Mouse (Mus musculus): ENCODE data around the gene Evi5l.

The Evi5l gene

GRCm38 (mm10) chr8:4192807-4193587 is 26.6 kb downstream of the Evi5l start:
- in situ Hi-C loops (cut with MboI; ENCODE audit: low pct_unique_long_range_greater_than_20kb in 1 of 2, low sequenced_read_pairs in 2 of 2, unreplicated experiment in 1 of 2): no loop called here

- in situ Hi-C loops (cut with MboI; ENCODE audit: low pct_unique_long_range_greater_than_20kb in 1 of 2, low sequenced_read_pairs in 2 of 2, unreplicated experiment in 1 of 2): no loop called here
Measured at GRCm38 (mm10) chr8:4193588-4193894, 27.2 kb downstream of the Evi5l start.

DNA sequence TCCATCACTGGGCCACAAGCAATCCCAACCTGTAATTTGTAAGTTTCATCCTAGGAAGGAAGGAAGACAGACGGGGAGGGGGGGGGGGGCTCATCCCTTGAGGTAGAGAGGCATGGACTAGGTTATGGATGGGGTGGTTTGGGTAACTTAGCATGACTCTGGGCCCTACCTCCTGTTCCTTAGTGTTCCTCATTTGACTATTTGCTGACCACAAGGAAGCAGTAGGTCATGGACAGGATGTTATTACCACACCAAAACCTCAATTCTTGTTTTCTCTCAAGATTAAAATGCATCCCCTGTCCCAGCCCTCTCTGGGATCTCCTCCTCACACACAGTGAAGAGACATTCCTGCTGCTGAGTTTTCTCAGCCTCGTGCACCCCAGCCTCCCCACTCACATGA is 35.0 kb downstream of the Evi5l start:
- in situ Hi-C loops (cut with MboI; ENCODE audit: low pct_unique_long_range_greater_than_20kb in 1 of 2, low sequenced_read_pairs in 2 of 2, unreplicated experiment in 1 of 2): no loop called here

DNA sequence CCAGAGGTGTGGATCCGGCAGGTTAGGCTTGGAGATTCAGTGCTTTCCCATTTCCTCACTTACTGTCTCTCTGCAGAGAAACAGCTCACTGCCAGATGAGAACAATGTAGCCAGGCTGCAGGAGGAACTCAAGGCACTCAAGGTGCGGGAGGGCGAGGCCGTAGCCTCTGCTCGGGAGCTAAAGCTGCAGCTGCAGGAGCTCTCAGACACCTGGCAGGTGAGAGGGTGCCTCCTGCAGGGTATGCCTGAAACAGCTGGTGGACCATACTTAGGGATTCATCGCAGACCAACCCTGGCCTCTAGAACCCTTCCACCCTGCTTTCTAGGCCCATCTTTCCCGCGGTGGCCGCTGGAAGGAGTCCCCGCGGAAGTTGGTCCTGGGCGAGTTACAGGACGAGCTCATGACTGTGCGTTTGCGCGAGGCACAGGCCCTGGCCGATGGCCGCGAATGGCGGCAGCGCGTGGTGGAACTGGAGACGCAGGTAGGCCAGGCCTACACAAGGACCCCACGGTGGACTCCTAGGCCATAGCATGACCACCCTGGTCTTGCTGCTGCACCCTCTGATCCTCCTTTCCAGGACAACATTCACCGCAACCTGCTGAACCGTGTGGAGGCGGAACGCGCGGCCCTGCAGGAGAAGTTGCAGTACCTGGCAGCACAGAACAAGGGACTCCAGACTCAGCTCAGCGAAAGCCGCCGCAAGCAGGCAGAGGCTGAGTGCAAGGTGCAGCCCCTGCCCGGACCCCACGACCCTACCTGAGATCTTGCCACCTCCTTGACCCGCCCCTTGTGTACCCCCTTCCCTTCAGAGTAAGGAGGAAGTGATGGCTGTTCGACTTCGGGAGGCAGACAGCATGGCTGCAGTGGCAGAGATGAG is 39.1 kb downstream of the Evi5l start:
- in situ Hi-C loops (cut with MboI; ENCODE audit: low pct_unique_long_range_greater_than_20kb in 1 of 2, low sequenced_read_pairs in 2 of 2, unreplicated experiment in 1 of 2): no loop called here

- in situ Hi-C loops (cut with MboI; ENCODE audit: low pct_unique_long_range_greater_than_20kb in 1 of 2, low sequenced_read_pairs in 2 of 2, unreplicated experiment in 1 of 2): no loop called here
Measured at GRCm38 (mm10) chr8:4206182-4207015, 40.0 kb downstream of the Evi5l start.

- in situ Hi-C loops (cut with MboI; ENCODE audit: low pct_unique_long_range_greater_than_20kb in 1 of 2, low sequenced_read_pairs in 2 of 2, unreplicated experiment in 1 of 2): no loop called here
Measured at GRCm38 (mm10) chr8:4207016-4207350, 40.6 kb downstream of the Evi5l start.

GRCm38 (mm10) chr8:4211097-4211496 is 44.7 kb downstream of the Evi5l start:
- in situ Hi-C loops (cut with MboI; ENCODE audit: low pct_unique_long_range_greater_than_20kb in 1 of 2, low sequenced_read_pairs in 2 of 2, unreplicated experiment in 1 of 2): no loop called here

- in situ Hi-C loops (cut with MboI; ENCODE audit: low pct_unique_long_range_greater_than_20kb in 1 of 2, low sequenced_read_pairs in 2 of 2, unreplicated experiment in 1 of 2): no loop called here
Measured at GRCm38 (mm10) chr8:4212809-4213209, 46.4 kb downstream of the Evi5l start.

DNA sequence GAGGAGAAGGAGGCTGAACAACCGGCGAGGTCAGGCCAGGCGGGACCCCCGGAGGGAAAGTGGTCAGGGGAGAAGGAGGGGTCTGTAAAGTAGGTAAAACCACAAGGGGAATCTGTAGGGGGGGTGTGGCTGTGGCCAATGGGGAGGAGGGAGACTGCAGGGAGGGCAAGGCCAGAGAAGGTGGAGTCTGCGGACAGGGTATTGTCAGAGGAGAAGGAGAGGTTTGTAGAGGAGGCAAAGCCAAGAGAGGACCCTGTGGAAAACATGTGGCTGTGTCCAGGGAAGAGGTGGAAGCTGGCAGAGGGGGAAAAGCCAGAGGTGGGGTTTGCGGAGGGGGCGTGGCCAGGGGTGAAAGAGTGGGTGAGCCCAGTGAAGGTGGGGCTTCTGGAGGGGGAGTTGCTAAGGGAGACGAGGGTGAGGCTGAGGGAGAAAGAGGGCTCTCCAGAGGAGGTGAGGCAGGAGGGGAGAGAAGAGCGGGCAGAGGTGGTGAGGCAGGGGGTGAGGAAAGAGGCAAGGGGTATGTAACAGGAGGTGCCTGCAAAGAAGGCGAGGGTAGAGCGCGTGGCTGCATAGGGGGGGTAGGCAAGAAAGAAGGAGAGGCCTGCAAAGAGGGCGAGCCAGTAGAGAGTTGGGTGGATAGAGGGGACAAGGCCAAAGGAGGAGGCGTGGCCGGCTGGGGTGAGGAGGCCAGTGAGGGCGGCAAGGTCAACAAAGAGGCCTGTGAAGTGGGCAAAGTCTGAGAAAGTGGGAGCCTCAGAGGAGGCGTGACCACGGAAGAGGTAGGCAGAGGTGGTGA is 47.0 kb downstream of the Evi5l start:
- in situ Hi-C loops (cut with MboI; ENCODE audit: low pct_unique_long_range_greater_than_20kb in 1 of 2, low sequenced_read_pairs in 2 of 2, unreplicated experiment in 1 of 2): no loop called here

DNA sequence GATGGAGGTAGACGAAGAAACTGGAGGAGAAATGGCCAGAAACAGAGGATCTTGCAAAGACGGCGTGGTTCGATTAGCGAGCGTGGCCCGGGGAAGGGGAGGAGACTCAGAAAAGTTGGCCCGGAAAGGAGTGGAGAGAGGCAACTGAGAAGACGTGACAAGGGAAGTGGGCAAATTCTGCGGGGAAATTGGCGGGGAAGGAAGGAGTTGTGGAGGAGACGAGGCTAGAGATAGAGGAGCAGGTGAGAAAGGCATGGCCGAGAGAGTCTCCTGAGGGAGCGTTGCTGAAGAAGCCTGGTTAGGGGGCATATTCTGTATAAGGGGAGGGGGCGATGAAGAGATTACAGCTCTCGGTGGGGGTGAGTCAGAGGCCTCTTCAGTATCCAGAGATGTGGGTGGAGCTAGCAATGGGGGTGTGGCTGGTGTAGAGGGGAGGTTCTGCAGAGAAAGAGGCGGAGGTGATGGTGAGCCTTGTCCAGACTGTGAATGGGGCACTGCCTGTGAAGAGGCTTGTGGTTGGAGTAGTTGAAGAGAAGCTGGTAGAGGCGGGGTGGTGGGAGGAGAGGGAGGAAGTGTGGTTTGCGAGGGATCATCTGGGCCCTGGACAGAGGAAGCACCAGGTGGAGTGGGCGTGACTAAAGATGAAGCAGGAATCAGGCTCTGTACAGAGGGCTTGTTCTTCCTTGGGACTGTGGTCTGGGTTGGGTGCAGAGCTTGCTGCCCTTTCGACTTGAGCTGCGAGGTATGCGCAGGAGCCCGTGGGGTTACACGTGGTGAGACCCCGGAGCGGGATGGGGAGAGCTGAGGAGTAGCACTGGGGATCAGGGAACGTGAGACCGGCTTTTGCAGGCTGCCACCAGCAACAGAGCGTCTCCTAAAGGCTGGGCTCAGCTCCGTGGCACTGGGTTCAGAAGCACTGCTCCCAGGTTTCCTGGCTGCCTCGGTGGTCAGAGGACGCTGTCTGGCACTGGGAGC is 47.9 kb downstream of the Evi5l start:
- in situ Hi-C loops (cut with MboI; ENCODE audit: low pct_unique_long_range_greater_than_20kb in 1 of 2, low sequenced_read_pairs in 2 of 2, unreplicated experiment in 1 of 2): no loop called here

DNA sequence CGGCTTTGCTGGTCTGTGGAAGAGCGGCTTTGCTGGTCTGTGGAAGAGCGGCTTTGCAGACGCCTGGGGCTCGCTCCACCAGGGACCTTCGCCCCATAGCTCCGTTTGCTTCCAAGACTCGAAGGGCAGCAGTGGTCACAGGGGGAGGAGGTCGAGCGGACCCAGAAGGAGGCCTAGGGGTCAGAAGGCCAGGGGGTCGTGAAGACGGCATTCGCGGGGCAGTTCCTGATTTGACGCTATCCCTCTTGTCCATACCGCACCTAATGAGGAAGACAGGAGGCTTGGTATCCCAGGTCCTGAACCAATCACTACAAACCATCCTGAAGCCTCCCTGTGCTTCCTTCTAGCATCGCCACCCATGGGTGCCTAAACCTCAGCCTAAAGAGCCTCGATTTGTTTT is 49.9 kb downstream of the Evi5l start:
- in situ Hi-C loops (cut with MboI; ENCODE audit: low pct_unique_long_range_greater_than_20kb in 1 of 2, low sequenced_read_pairs in 2 of 2, unreplicated experiment in 1 of 2): no loop called here

- in situ Hi-C loops (cut with MboI; ENCODE audit: low pct_unique_long_range_greater_than_20kb in 1 of 2, low sequenced_read_pairs in 2 of 2, unreplicated experiment in 1 of 2): no loop called here
Measured at GRCm38 (mm10) chr8:4216791-4217621, 50.6 kb downstream of the Evi5l start, which contains the start of gene Prr36. Gene Prr36 (minus strand): TSS chr8:4217459.

GRCm38 (mm10) chr8:4219617-4220016 is 53.2 kb downstream of the Evi5l start:
- in situ Hi-C loops (cut with MboI; ENCODE audit: low pct_unique_long_range_greater_than_20kb in 1 of 2, low sequenced_read_pairs in 2 of 2, unreplicated experiment in 1 of 2): no loop called here

- in situ Hi-C loops (cut with MboI; ENCODE audit: low pct_unique_long_range_greater_than_20kb in 1 of 2, low sequenced_read_pairs in 2 of 2, unreplicated experiment in 1 of 2): no loop called here
Measured at GRCm38 (mm10) chr8:4222059-4222458, 55.7 kb downstream of the Evi5l start.

DNA sequence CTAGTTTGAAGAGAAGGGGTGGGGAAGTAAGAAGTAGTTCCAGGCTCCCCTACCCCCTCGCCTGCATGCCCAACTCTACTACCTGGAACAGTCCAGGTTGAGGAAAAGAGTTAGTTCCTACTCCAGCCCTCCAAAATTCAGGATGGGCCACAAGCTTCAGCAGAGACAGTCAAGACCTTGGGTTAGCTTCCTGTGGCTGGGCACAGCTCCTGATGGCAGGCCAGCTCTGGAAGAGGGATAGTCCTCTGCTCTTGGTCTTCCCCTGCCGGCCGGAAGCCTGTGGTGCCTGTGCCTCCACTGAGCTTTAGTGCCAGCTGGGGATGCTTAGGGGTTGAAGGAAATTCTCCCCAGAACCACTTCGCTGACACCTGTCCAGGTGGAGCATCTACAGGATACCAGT is 60.0 kb downstream of the Evi5l start:
- in situ Hi-C loops (cut with MboI; ENCODE audit: low pct_unique_long_range_greater_than_20kb in 1 of 2, low sequenced_read_pairs in 2 of 2, unreplicated experiment in 1 of 2): no loop called here

DNA sequence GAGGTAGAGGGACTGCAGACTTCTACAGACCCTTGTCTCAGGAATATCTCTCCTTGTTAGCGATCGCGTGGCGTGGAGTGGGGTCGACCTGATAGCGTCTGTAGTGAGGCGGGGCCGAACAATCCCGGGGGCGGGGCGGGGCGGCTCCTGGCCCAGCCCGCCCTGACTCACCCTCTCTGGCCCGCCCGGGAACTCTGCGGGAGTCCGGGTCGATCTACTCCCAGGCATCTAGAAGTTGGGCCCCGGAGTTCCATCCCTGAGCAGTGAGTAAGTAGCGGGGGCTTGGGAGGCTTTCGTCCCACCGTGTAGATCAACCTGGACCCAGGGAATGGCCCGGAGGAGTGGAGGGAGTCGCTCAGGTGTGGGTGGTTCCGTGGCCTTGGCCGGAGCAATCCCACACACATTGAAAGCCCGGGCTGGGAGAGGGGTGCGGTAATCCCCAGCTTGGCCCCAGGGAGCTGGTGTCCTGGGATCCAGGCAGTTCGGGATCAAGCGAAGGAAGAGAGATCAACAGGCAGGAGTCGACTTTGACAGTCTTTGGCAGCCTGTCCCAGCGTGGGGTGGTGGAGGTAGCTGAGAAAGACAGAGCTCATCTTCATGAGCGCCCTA is 60.5 kb downstream of the Evi5l start, which contains the start of gene Lrrc8e:
TSS of gene Lrrc8e (plus strand) at position 89 of the 609 bp plus-strand sequence.
- in situ Hi-C loops (cut with MboI; ENCODE audit: low pct_unique_long_range_greater_than_20kb in 1 of 2, low sequenced_read_pairs in 2 of 2, unreplicated experiment in 1 of 2): no loop called here

All from mouse embryonic stem cell (cell line).